Mouse (Mus musculus): ENCODE data around the gene Kcnmb4. TPM values are rescaled to one million over a fixed set of nuclear protein-coding genes. Genes with fewer than 3 reads are reported as not detected.

Gene Kcnmb4
- polyA plus RNA-seq, 1 experiment, result 8.9 TPM

GRCm38 (mm10) chr10:116403679-116404078 is 70.0 kb downstream of the Kcnmb4 start:
- WGBS, result 56% methylated on average over 4 of the region's 4 CpGs
- TF ChIP-seq CTCF (IDR thresholded peaks at IDR 0.05; ENCODE audit: extremely low read depth, insufficient read length, insufficient replicate concordance, low read depth, low read length) (no peak), POLR2A (IDR thresholded peaks at IDR 0.05; ENCODE audit: low read depth, low read length) (no peak)
- no peak overlapping the region for H3K4me3 ChIP-seq (ENCODE audit: low read depth, low read length)
- H3K36me3 ChIP-seq (ENCODE audit: control insufficient read depth, insufficient read depth, low read length), result no peaks in the 10 kb centered on the region
- H3K27ac ChIP-seq (ENCODE audit: insufficient read depth, low read depth, low read length), result no peak overlapping the region
- no peaks in the 10 kb centered on the region for H3K4me1 ChIP-seq (ENCODE audit: control insufficient read depth, insufficient read depth, insufficient read length, low read length)
- H3K27me3 ChIP-seq (ENCODE audit: control insufficient read depth, insufficient read depth, low read length), result no peaks in the 10 kb centered on the region

DNA sequence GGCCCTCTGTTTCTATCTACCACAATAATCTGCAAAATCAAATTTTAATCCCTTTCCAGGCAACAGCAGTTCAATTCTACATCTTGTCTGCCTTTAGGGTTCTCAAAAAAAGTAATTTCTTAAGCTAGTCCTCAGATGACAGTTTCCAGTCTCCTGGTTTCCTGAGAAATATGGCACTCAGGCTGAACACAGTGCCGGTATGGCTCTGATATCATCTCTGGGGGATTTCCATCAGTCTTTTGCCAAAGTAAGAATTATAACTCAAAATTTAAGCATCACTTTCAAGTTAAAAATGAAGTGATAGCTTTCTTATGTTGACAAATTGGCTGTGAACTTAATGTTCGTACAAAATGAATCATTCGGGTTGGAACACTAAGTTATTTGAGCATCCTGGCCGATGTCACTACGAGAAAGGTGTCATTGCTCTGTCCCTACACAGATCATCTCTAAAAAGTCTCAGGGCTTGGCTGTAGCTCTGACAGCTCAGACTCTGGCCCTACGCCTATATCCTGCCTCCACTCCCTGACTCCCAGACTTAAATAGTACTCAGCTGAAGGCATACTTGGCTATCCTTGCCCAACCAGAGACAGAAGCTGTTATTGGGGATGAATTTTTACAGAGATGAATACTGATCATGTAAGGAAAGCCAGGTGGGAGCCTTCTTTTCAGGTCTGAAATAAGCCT is 70.8 kb downstream of the Kcnmb4 start:
- WGBS, result 90% methylated on average over 6 of the region's 6 CpGs
- no peaks in the 10 kb centered on the region for H3K4me1 ChIP-seq (ENCODE audit: control insufficient read depth, insufficient read depth, insufficient read length, low read length)
- H3K36me3 ChIP-seq (ENCODE audit: control insufficient read depth, insufficient read depth, low read length), result no peaks in the 10 kb centered on the region
- no peaks in the 10 kb centered on the region for H3K27me3 ChIP-seq (ENCODE audit: control insufficient read depth, insufficient read depth, low read length)
- no peak overlapping the region for H3K4me3 ChIP-seq (ENCODE audit: low read depth, low read length)
- TF ChIP-seq POLR2A (IDR thresholded peaks at IDR 0.05; ENCODE audit: low read depth, low read length) (no peak), CTCF (IDR thresholded peaks at IDR 0.05; ENCODE audit: extremely low read depth, insufficient read length, insufficient replicate concordance, low read depth, low read length) (no peak)
- H3K27ac ChIP-seq (ENCODE audit: insufficient read depth, low read depth, low read length), result no peak overlapping the region

DNA sequence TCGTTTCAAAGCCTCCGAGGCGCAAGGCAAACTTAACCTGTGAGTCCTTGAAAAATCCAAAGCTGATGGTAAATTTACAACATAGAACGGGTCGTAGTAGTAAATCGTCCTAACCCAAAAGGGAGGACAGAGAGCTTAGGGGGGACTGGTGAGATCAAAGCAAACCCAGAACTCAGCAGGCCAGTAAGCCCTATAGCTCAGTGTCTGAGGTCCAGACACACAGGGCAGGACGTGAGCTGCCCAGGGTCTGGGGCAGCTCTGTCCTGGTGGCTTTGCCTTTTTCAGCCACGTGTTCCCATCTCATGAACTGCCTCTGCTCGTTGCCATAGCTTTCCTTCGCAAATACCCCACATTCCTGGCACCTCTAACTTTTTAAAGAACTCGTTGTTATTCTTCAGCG is 75.7 kb downstream of the Kcnmb4 start:
- 61% methylated on average over 12 of the region's 12 CpGs for WGBS
- H3K27ac ChIP-seq (ENCODE audit: insufficient read depth, low read depth, low read length), result no peak overlapping the region
- no peak overlapping the region for H3K4me3 ChIP-seq (ENCODE audit: low read depth, low read length)
- H3K4me1 ChIP-seq (ENCODE audit: control insufficient read depth, insufficient read depth, insufficient read length, low read length), result no peaks in the 10 kb centered on the region
- TF ChIP-seq CTCF (IDR thresholded peaks at IDR 0.05; ENCODE audit: extremely low read depth, insufficient read length, insufficient replicate concordance, low read depth, low read length) (no peak), POLR2A (IDR thresholded peaks at IDR 0.05; ENCODE audit: low read depth, low read length) (no peak)
- H3K36me3 ChIP-seq (ENCODE audit: control insufficient read depth, insufficient read depth, low read length), result no peaks in the 10 kb centered on the region
- H3K27me3 ChIP-seq (ENCODE audit: control insufficient read depth, insufficient read depth, low read length), result no peaks in the 10 kb centered on the region

GRCm38 (mm10) chr10:116397573-116397972 is 76.1 kb downstream of the Kcnmb4 start:
- Histone ChIP-seq H3K27ac (ENCODE audit: insufficient read depth, low read depth, low read length) (no peak overlapping the region), H3K4me1 (ENCODE audit: control insufficient read depth, insufficient read depth, insufficient read length, low read length) (no peaks in the 10 kb centered on the region), H3K36me3 (ENCODE audit: control insufficient read depth, insufficient read depth, low read length) (no peaks in the 10 kb centered on the region), H3K27me3 (ENCODE audit: control insufficient read depth, insufficient read depth, low read length) (no peaks in the 10 kb centered on the region), H3K4me3 (ENCODE audit: low read depth, low read length) (no peak overlapping the region)
- TF ChIP-seq POLR2A (IDR thresholded peaks at IDR 0.05; ENCODE audit: low read depth, low read length) (no peak), CTCF (IDR thresholded peaks at IDR 0.05; ENCODE audit: extremely low read depth, insufficient read length, insufficient replicate concordance, low read depth, low read length) (no peak)
- WGBS, result 39% methylated on average over 14 of the region's 14 CpGs

- TF ChIP-seq CTCF (IDR thresholded peaks at IDR 0.05; ENCODE audit: extremely low read depth, insufficient read length, insufficient replicate concordance, low read depth, low read length) (no peak), POLR2A (IDR thresholded peaks at IDR 0.05; ENCODE audit: low read depth, low read length) (no peak)
- WGBS, result 84% methylated on average over 13 of the region's 13 CpGs
- H3K27ac ChIP-seq (ENCODE audit: insufficient read depth, low read depth, low read length), result no peak overlapping the region
- H3K4me1 ChIP-seq (ENCODE audit: control insufficient read depth, insufficient read depth, insufficient read length, low read length), result no peaks in the 10 kb centered on the region
- H3K27me3 ChIP-seq (ENCODE audit: control insufficient read depth, insufficient read depth, low read length), result no peaks in the 10 kb centered on the region
- H3K4me3 ChIP-seq (ENCODE audit: low read depth, low read length), result no peak overlapping the region
- H3K36me3 ChIP-seq (ENCODE audit: control insufficient read depth, insufficient read depth, low read length), result no peaks in the 10 kb centered on the region
Observed at GRCm38 (mm10) chr10:116396966-116397365, 76.7 kb downstream of the Kcnmb4 start.

DNA sequence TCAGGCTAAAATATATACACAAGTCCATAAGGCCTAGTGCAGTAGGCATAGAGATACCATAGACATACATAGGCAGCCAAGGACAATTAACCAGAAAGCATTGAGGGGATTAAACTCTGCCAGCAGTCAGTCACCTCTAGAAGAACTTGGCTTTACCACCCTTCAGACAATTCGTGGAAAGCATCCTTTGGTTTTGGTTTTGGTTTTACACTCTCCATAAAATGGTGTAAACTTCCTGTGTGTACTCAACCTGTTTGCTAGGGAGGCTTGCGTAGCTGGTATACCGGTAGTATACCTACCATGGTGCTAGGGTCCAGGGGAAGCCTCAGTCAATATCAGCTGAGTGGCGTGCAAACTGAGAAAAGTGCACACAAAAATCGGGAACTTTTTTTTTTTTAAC is 77.4 kb downstream of the Kcnmb4 start:
- H3K36me3 ChIP-seq (ENCODE audit: control insufficient read depth, insufficient read depth, low read length), result no peaks in the 10 kb centered on the region
- H3K27ac ChIP-seq (ENCODE audit: insufficient read depth, low read depth, low read length), result no peak overlapping the region
- H3K4me3 ChIP-seq (ENCODE audit: low read depth, low read length), result no peak overlapping the region
- WGBS, result 59% methylated on average over 5 of the region's 5 CpGs
- no peaks in the 10 kb centered on the region for H3K27me3 ChIP-seq (ENCODE audit: control insufficient read depth, insufficient read depth, low read length)
- no peaks in the 10 kb centered on the region for H3K4me1 ChIP-seq (ENCODE audit: control insufficient read depth, insufficient read depth, insufficient read length, low read length)
- TF ChIP-seq POLR2A (IDR thresholded peaks at IDR 0.05; ENCODE audit: low read depth, low read length) (no peak), CTCF (IDR thresholded peaks at IDR 0.05; ENCODE audit: extremely low read depth, insufficient read length, insufficient replicate concordance, low read depth, low read length) (no peak)

- TF ChIP-seq CTCF (IDR thresholded peaks at IDR 0.05; ENCODE audit: extremely low read depth, insufficient read length, insufficient replicate concordance, low read depth, low read length) (no peak), POLR2A (IDR thresholded peaks at IDR 0.05; ENCODE audit: low read depth, low read length) (no peak)
- 26% methylated on average over 4 of the region's 4 CpGs for WGBS
- Histone ChIP-seq H3K4me1 (ENCODE audit: control insufficient read depth, insufficient read depth, insufficient read length, low read length) (no peaks in the 10 kb centered on the region), H3K4me3 (ENCODE audit: low read depth, low read length) (no peak overlapping the region), H3K27me3 (ENCODE audit: control insufficient read depth, insufficient read depth, low read length) (no peaks in the 10 kb centered on the region), H3K27ac (ENCODE audit: insufficient read depth, low read depth, low read length) (no peak overlapping the region), H3K36me3 (ENCODE audit: control insufficient read depth, insufficient read depth, low read length) (no peaks in the 10 kb centered on the region)
Observed at GRCm38 (mm10) chr10:116394585-116394984, 79.1 kb downstream of the Kcnmb4 start.
